Mouse (Mus musculus): ENCODE data around the gene Arpc5.
A peak's percentile ranks its signal among the peaks of the same experiment; 100 is the strongest.
"Not testable (repeated sequence)": the region's sequence is repeated elsewhere in the genome, so short reads cannot be mapped to it uniquely, and the experiment has no call there.

Gene Arpc5

GRCm38 (mm10) chr1:152779071-152779737 lies 12.9 kb downstream of the Arpc5 start:
- no peak for DNase-seq (ENCODE audit: low read depth, low spot score)

DNA sequence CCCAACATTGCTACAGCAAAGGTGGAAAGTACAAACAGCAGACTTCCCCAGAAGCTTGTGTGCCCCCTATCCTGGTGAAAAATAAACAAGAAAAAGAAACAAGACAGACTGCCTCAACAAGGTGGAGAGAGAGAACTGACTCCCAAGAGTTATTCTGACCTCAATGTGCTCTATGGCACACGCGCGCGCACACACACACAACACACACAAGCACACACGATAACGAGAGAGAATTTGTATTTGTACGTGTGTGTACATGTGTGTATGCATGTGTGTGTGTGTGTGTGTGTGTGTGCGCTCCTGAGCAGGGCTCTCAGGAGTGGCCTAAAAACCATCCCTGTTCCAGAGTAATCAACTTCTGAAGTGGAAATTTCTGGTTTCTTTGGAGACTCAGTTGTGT lies 18.3 kb downstream of the Arpc5 start:
- no peak for DNase-seq (ENCODE audit: low read depth, low spot score)

DNA sequence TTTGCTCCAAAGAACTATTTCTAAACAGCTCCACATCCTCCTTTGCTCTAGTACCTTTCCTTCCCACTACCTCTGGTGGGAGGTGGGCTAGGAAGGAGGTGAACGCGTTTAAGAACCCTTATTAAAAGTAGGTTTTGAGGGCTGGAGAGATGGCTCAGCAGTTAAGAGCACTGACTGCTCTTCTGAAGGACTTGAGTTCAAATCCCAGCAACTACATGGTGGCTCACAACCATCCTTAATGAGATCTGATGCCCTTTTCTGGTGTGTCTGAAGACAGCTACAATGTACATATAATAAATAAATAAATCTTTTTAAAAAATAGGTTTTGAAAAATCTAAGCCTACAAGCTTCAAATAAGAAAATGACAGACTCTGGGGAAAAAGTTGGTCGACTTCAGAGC lies 19.1 kb downstream of the Arpc5 start:
- DNase-seq (ENCODE audit: low read depth, low spot score) = not testable (repeated sequence)

- DNase-seq (ENCODE audit: low read depth, low spot score) = no peak
These were observed 20.6 kb downstream of the Arpc5 start for GRCm38 (mm10) chr1:152786953-152787352.

DNA sequence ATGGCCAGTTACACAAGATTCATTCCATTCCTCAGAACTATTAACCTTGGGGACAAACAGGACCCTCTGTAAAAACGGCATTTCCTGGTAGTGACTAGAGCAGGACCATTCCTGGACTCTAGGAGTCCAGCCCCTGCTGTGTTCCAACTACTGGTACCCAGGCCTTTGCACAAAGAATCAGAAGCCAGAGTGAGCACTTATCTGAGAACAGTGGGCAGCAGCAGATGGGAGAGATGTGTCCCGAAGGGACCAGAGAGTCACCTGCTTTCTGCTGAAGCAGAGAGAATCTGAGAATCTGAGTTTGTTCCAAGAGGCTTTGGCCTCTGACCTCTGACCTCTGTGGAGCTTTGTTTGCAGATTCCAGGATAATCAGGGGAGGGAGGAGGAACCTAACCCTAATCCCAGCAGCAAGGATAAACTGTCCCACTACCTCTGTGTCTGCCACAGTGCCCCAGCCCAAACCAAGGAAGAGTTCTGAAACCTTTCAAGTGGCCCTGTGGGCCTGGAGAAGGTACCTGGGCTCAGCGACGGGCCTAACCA lies 21.8 kb downstream of the Arpc5 start:
- no peak for DNase-seq (ENCODE audit: low read depth, low spot score)

DNA sequence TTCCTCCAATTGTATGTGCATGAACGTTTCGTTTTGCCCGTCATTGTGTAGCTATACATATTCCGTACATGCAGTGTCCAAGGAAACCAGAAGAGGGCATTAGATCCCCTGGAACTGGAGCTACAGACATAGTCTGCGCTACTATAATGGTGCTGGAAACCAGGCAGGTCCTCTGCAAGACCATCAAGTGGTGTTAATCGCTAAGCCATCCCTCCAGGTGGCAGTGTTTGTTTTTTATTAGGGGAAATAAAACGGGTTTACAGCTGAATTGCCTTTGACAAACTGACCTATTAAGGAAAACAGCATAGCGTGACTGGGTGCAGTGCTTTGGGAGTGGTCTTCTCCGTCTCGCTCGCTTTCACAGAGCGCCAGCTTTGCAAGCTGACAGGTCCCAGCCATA lies 23.9 kb downstream of the Arpc5 start:
- DNase-seq (ENCODE audit: low read depth, low spot score) = peak; percentile 79

GRCm38 (mm10) chr1:152790821-152791220 lies 24.5 kb downstream of the Arpc5 start:
- no peak for DNase-seq (ENCODE audit: low read depth, low spot score)

DNA sequence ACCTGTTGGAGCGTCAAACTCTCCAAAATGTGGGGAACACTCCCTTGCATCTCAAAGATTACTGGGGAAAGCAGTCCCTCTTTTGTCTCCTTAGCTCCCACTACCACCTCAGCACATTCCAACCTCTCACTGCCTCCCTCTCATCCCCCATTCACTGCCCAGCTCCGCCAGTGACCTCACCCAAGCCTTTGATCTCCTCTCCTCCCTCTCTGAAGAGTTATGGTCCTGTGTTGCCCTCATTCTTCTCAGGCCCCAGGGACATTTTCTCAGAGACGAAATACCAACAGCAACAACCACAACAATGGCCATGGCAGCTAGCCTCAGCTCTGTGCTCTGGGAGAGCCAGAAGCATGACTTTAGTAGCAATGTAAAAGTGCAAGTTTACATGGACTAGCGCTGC lies 24.9 kb downstream of the Arpc5 start:
- no peak for DNase-seq (ENCODE audit: low read depth, low spot score)

- peak; percentile 41 for DNase-seq (ENCODE audit: low read depth, low spot score)
These were observed 26.6 kb downstream of the Arpc5 start for GRCm38 (mm10) chr1:152792736-152793494.

- DNase-seq (ENCODE audit: low read depth, low spot score) = no peak
These were observed 27.3 kb downstream of the Arpc5 start for GRCm38 (mm10) chr1:152793495-152794130.

- DNase-seq (ENCODE audit: low read depth, low spot score) = no peak
These were observed 29.4 kb downstream of the Arpc5 start for GRCm38 (mm10) chr1:152795688-152796255.

DNA sequence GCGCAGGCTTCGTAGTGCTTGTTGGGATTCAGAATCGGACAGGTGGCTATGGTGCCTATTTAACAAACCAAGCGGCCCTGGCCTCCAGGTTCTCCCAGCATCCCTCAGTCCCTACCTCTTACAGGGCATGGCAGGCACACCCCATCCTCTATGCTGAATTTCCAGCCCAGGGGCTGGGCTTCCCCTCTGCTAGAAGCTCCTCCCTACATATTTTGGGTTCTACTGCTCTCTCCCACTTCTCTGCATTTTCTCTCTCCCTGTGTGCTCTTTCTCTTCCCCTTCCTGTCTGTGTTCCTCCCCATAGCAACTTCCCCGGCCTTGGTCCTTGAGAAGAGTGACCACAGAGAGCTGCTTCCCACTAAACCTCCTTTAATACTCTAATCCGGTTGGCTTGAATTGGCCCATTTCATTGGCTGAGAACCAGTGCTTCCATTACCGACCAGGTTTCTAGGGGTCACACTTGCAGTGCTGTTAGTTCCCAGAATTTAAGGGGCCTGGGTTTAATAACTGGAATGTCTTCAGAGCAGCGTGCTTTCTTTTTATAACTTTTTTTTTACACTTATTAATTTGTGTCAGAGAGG lies 30.4 kb downstream of the Arpc5 start:
- no peak for DNase-seq (ENCODE audit: low read depth, low spot score)

DNA sequence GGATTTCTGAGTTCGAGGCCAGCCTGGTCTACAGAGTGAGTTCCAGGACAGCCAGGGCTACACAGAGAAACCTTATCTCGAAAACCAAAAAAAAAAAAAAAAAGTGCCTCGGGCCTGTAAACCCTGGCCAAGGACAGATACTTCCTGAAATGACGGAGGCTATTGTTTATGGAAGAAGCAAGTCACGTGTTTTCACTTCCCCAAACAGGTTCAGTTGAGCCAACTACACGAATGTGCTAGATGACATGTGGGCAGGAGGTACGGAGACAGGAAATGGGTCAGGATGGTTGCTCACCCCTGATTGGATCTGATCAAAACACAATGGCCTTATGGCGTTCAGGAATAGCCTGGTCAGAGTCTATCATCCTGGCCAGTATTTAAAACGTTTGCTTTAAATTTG lies 31.8 kb downstream of the Arpc5 start:
- no peak for DNase-seq (ENCODE audit: low read depth, low spot score)

GRCm38 (mm10) chr1:152799897-152800296 lies 33.6 kb downstream of the Arpc5 start, which contains the start of gene Ncf2:
Ncf2 (plus strand) TSS chr1:152800194.
- DNase-seq (ENCODE audit: low read depth, low spot score) = no peak

GRCm38 (mm10) chr1:152800633-152801176 lies 34.4 kb downstream of the Arpc5 start:
- no peak for DNase-seq (ENCODE audit: low read depth, low spot score)

DNA sequence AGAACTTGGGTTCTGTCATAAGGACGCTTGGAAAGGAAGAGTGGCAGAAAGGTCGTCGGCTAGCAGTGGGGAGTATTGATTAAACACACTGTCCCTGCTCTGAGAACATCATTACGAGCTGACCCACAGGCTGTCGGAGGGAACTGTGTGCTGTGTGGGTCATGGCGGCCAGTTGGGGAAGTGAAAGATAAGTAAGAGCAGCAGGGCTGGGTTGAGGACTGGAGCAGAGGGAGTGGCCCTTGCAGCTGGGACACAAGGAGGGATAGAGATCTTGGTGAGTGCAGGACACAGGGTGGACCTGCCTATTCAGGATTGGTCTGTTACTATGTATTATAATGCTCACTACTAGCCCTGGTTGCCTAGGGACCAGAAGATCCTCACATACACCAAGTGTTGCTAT lies 38.6 kb downstream of the Arpc5 start:
- DNase-seq (ENCODE audit: low read depth, low spot score) = no peak

- no peak for DNase-seq (ENCODE audit: low read depth, low spot score)
These were observed 41.5 kb downstream of the Arpc5 start for GRCm38 (mm10) chr1:152807619-152808391.

DNA sequence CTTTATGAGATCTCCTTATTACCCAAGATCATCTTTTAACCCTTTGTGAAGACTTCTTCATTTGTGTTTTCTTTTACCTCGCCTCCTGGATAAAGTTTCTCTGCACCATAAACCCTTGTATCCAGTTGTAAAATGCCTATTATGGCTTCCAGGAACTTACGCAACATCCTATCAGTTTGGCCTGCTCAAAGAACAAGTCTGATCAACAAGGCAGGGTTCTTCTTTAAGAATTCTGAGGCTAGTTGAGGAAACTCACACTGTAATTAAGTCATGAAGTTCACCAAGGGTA lies 42.0 kb downstream of the Arpc5 start:
- DNase-seq (ENCODE audit: low read depth, low spot score) = no peak

DNA sequence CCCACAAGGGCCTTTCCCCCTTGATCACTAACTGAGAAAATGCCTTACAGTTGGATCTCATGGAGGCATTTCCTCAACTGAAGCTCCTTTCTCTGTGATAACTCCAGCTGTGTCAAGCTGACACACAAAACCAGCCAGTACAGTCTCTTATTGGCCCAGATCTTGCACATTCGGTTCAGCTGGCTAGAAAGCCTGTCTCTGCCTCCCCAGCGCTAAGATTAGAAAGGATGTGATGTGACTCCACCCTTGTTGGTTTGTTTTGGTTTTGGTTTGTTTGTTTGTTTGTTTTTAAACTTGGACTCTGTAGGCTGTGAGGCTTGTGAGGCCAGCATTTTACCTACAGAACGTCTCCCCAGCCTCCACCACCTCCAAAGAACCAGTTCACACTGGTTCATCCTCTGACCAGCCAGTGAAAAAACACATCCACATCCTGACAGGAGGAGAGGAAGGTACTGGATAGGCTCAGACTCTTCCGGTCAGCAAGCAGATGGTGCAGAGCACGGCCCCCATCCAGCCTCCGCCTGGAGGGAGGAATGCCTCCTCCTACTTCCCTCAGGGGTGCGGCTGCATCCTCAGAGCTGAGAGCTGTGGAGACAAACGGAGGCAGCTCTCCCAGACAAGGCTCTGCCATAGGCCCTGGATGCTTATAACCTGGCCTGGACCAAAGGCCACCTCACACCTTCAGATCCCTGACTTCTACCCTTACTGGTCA lies 43.4 kb downstream of the Arpc5 start:
- DNase-seq (ENCODE audit: low read depth, low spot score) = no peak
